12 mouse cellular contexts compared by ENCODE assay signal in genomic region chr3:88148354-88148753, GRCm38 (mm10). TPM values are rescaled to one million over a fixed set of nuclear protein-coding genes. Genes with fewer than 3 reads are reported as not detected.
DNase-seq lines count a peak whose midpoint lies in the region; ATAC-seq and TF ChIP-seq lines count a peak whose summit lies in the region.
"Had no signal": no experiment of that assay in that cellular context is flagged by ENCODE, and none has a peak within 500 bp of the region (broad histone marks: within the 10 kb centered on the region; RNA-seq: fewer than 3 reads in every experiment).

No protein-coding gene starts in this region.

- no peaks in the 10 kb centered on the region for H3K27me3 ChIP-seq in forebrain, embryonic 10.5 days (ENCODE audit: poor library complexity, severe bottlenecking)
- H3K27me3 ChIP-seq in forebrain, embryonic 15.5 days, result no peaks in the 10 kb centered on the region
- no peaks in the 10 kb centered on the region for H3K27me3 ChIP-seq in lung, embryonic 16.5 days (ENCODE audit: control insufficient read depth, insufficient read depth, low read depth, low read length)
- H3K27me3 ChIP-seq in liver, embryonic 14.5 days (ENCODE audit: control insufficient read depth, insufficient read depth, low read length), result no peaks in the 10 kb centered on the region
- no peaks in the 10 kb centered on the region for H3K27me3 ChIP-seq in stomach, embryonic 15.5 days (replicated peaks)
- H3K27me3 ChIP-seq: embryonic facial prominence, embryonic 12.5 days had no signal

- no peak overlapping the region for H3K4me3 ChIP-seq in forebrain, embryonic 10.5 days
- no peak overlapping the region for H3K4me3 ChIP-seq in forebrain, embryonic 15.5 days
- no peak overlapping the region for H3K4me3 ChIP-seq in lung, embryonic 16.5 days (ENCODE audit: low read length)
- H3K4me3 ChIP-seq in liver, embryonic 14.5 days (ENCODE audit: insufficient read depth in 1 of 2, low read depth in 2 of 2, low read length in 2 of 2), result no peak overlapping the region
- no peak overlapping the region for H3K4me3 ChIP-seq in stomach, embryonic 15.5 days (replicated peaks)
- H3K4me3 ChIP-seq: embryonic facial prominence, embryonic 12.5 days had no signal

- peaks cover 99% of the 10 kb centered on the region for H3K4me1 ChIP-seq in forebrain, embryonic 10.5 days
- peaks cover 99% of the 10 kb centered on the region for H3K4me1 ChIP-seq in forebrain, embryonic 15.5 days
- peaks cover 66% of the 10 kb centered on the region for H3K4me1 ChIP-seq in lung, embryonic 16.5 days (replicated peaks; ENCODE audit: control insufficient read depth, insufficient read depth, low read length)
- H3K4me1 ChIP-seq in liver, embryonic 14.5 days (replicated peaks; ENCODE audit: control insufficient read depth in 2 of 2, insufficient read depth in 2 of 2, low read length in 1 of 2), result peaks cover 57 to 65% of the 10 kb centered on the region in 2 experiments
- peaks cover 82% of the 10 kb centered on the region for H3K4me1 ChIP-seq in stomach, embryonic 15.5 days

- no peak overlapping the region for H3K4me2 ChIP-seq in forebrain, embryonic 15.5 days (replicated peaks)
- no peak overlapping the region for H3K4me2 ChIP-seq in lung, embryonic 16.5 days (ENCODE audit: low read depth, low read length)
- H3K4me2 ChIP-seq in liver, embryonic 14.5 days (ENCODE audit: low read depth), result no peak overlapping the region
- H3K4me2 ChIP-seq in stomach, embryonic 15.5 days, result 0 out of 2 replicates have a peak overlapping the region, but pooled peaks have one; percentile 41
- H3K4me2 ChIP-seq: embryonic facial prominence, embryonic 12.5 days had no signal

- no peaks in the 10 kb centered on the region for H3K9me3 ChIP-seq in forebrain, embryonic 10.5 days
- no peaks in the 10 kb centered on the region for H3K9me3 ChIP-seq in forebrain, embryonic 15.5 days
- H3K9me3 ChIP-seq in lung, embryonic 16.5 days (ENCODE audit: control insufficient read depth, low read length), result no peaks in the 10 kb centered on the region
- H3K9me3 ChIP-seq in liver, embryonic 14.5 days (ENCODE audit: control insufficient read depth, low read length), result no peaks in the 10 kb centered on the region
- no peaks in the 10 kb centered on the region for H3K9me3 ChIP-seq in stomach, embryonic 15.5 days
- H3K9me3 ChIP-seq: embryonic facial prominence, embryonic 12.5 days had no signal

- no peak overlapping the region for H3K9ac ChIP-seq in forebrain, embryonic 15.5 days (replicated peaks)
- H3K9ac ChIP-seq in lung, embryonic 16.5 days (ENCODE audit: low read length), result no peak overlapping the region
- no peak overlapping the region for H3K9ac ChIP-seq in liver, embryonic 14.5 days (replicated peaks)
- no peak overlapping the region for H3K9ac ChIP-seq in stomach, embryonic 15.5 days
- H3K9ac ChIP-seq: embryonic facial prominence, embryonic 12.5 days had no signal

- no peak for TF ChIP-seq EP300 in liver, embryonic 14.5 days (IDR thresholded peaks at IDR 0.05; ENCODE audit: low read depth)

- DNase-seq in forebrain, embryonic 10.5 days (ENCODE audit: extremely low spot score, low spot score), result no peak
- no peak for DNase-seq in lung, postnatal 10 days
- DNase-seq in liver, embryonic 14.5 days (ENCODE audit: low read depth in 3 of 3, low spot score in 3 of 3), result no peak
- DNase-seq in urinary bladder, adult 2 months (ENCODE audit: low spot score), result no peak
- no peak for DNase-seq in T-cell, adult 2 months (ENCODE audit: low spot score)
- DNase-seq: kidney, postnatal 25 days; lung, postnatal 14 days; thymus, postnatal 36 days had no signal

- WGBS in forebrain, embryonic 10.5 days, result 88% methylated on average over 5 of the region's 5 CpGs
- 94% methylated on average over 5 of the region's 5 CpGs for WGBS in forebrain, embryonic 15.5 days
- WGBS in lung, embryonic 16.5 days, result 82% methylated on average over 5 of the region's 5 CpGs
- WGBS in liver, embryonic 14.5 days (ENCODE audit: insufficient replicate concordance), result 53% methylated on average over 5 of the region's 5 CpGs
- WGBS in stomach, embryonic 15.5 days, result 76% methylated on average over 5 of the region's 5 CpGs

- 0 out of 2 replicates have a peak overlapping the region, but pooled peaks have one; percentile 82 for H3K27ac ChIP-seq in forebrain, embryonic 10.5 days
- no peak overlapping the region for H3K27ac ChIP-seq in forebrain, embryonic 15.5 days (replicated peaks)
- H3K27ac ChIP-seq in lung, embryonic 16.5 days (ENCODE audit: low read length), result peak overlapping the region; percentile 35; the same call in 1 of the 2 replicates
- peak overlapping the region; percentile 25 for H3K27ac ChIP-seq in liver, embryonic 14.5 days
- H3K27ac ChIP-seq in stomach, embryonic 15.5 days, result peak overlapping the region; percentile 78
- H3K27ac ChIP-seq: embryonic facial prominence, embryonic 12.5 days had no signal

- no peak for TF ChIP-seq CTCF in liver, embryonic 14.5 days (IDR thresholded peaks at IDR 0.05; ENCODE audit: low read depth)

- peaks cover 5% of the 10 kb centered on the region; the same call in 1 of the 2 replicates for H3K36me3 ChIP-seq in forebrain, embryonic 10.5 days (replicated peaks)
- H3K36me3 ChIP-seq in forebrain, embryonic 15.5 days, result no peaks in the 10 kb centered on the region
- H3K36me3 ChIP-seq in lung, embryonic 16.5 days (ENCODE audit: control insufficient read depth, insufficient read depth, low read length), result no peaks in the 10 kb centered on the region
- H3K36me3 ChIP-seq in liver, embryonic 14.5 days (replicated peaks; ENCODE audit: control insufficient read depth, insufficient read depth, low read depth), result no peaks in the 10 kb centered on the region
- H3K36me3 ChIP-seq in stomach, embryonic 15.5 days, result no peaks in the 10 kb centered on the region
- H3K36me3 ChIP-seq: embryonic facial prominence, embryonic 12.5 days had no signal

- no peak for ATAC-seq in forebrain, embryonic 15.5 days (replicated peaks)
- no peak for ATAC-seq in lung, embryonic 16.5 days (ENCODE audit: low read depth)
- ATAC-seq in liver, embryonic 14.5 days (ENCODE audit: insufficient read depth), result no peak
- ATAC-seq in stomach, embryonic 15.5 days (ENCODE audit: insufficient read depth, low FRiP score, low read depth), result no peak

RNA-seq across cellular contexts. Expression of gene Mef2d, which starts 6.2 kb away (rescaled TPM):
- polyA plus RNA-seq in forebrain, embryonic 10.5 days (2016; fragmentation: Nextera tagmentation; extraction: Ambion mirVana), result 9.4 and 11.1 TPM in 2 replicates
- polyA plus RNA-seq in forebrain, embryonic 15.5 days (2015; fragmentation: Nextera tagmentation; extraction: Ambion mirVana), result 20.1 and 21.3 TPM in 2 replicates
- polyA plus RNA-seq in lung, embryonic 16.5 days (2015; fragmentation: Nextera tagmentation; extraction: Ambion mirVana), result 19.9 and 22.9 TPM in 2 replicates
- 10.3 and 11.1 TPM in 2 replicates for polyA plus RNA-seq in liver, embryonic 14.5 days (2012; rRNA removed)
- polyA plus RNA-seq in liver, embryonic 14.5 days (2014; fragmentation: Nextera tagmentation; extraction: Ambion mirVana), result 6.4 and 7.5 TPM in 2 replicates
- 17.7 and 19.9 TPM in 2 replicates for polyA plus RNA-seq in stomach, embryonic 15.5 days (2015; fragmentation: Nextera tagmentation; extraction: Ambion mirVana)
- 34.6 and 51.0 TPM in 2 replicates for polyA plus RNA-seq in urinary bladder, adult 2 months (2012; rRNA removed)
